Mouse (Mus musculus) layer of hippocampus, postnatal 10 days (tissue): Measurements from ENCODE around the gene Eppin. TPM values are rescaled to one million over a fixed set of nuclear protein-coding genes. Genes with fewer than 3 reads are reported as not detected.

Source experiments
- DNase-seq, 2 experiments: peaks; one replicate each; pipeline ENCODE4 v3.0.0; 2021; ENCODE audit warnings: low spot score in 2 of 2
- total RNA-seq, 2 experiments: library from RNA; stranded (reverse); gene quantifications; 2 replicates each; pipeline ENCODE4 v1.2.3; 2021

Eppin gene
- total RNA-seq, 2 experiments from 2014 or later, result not detected

DNA sequence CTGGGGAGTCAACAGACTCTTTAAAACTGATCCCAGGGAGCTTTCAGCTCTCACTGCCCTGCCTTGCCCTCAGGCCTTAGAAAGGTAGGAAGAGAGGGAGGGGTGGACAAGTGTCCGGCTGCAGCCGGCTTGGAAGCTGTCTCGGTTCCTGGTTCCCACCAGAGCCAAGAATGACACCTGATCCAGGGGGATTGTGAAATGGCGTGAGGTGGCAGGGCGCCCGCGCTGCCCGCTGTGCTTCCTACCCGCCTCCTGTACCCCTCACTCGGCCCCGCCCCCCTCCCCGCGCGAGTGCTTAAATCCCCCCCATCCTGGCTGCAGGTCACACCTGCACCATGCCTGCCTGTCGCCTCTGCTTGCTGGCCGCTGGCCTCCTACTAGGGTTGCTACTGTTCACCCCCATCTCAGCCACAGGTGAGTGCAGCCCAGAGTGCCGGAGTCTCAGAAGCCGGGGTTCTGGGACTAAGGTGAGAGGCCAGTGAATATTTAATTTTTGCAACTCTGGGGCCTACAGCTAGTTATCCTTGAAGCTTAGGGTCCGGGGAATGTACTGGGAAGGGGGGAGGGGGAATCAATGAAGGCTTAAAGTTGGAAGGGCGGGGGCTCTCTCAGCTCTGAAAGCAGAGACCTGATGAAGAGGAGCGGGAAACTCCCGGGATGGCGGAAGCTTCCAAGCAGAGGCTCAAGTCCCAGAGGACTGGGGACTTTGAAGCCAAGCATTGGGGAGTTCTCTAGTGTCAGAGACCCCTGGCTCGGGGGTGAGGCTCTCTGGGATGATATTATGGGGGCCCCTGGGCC lies 30.8 kb downstream of the Eppin start, which contains the start of gene Wfdc2:
TSS of gene Wfdc2 (plus strand) at position 23 of the 798 bp plus-strand sequence.
- DNase-seq, result no peak

DNA sequence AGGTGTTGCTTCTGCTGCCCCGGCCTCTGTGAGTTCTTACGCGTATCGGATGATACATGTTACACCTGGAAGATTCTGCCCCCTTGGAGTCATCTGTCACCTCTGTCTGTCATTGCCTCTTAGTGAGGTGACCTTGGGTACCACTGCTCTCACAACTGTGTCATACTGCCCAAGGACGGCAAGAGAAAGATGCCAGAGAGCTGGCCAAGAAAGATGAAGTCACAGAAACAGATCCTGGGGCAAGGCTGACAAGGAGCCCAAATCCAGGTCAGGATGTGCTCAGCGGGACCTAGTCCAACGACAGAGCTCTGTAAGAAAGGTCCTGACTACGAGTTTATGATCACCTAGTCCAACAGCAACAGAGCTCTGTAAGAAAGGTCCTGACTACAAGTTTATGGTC lies 33.3 kb downstream of the Eppin start:
- DNase-seq, result no peak

DNA sequence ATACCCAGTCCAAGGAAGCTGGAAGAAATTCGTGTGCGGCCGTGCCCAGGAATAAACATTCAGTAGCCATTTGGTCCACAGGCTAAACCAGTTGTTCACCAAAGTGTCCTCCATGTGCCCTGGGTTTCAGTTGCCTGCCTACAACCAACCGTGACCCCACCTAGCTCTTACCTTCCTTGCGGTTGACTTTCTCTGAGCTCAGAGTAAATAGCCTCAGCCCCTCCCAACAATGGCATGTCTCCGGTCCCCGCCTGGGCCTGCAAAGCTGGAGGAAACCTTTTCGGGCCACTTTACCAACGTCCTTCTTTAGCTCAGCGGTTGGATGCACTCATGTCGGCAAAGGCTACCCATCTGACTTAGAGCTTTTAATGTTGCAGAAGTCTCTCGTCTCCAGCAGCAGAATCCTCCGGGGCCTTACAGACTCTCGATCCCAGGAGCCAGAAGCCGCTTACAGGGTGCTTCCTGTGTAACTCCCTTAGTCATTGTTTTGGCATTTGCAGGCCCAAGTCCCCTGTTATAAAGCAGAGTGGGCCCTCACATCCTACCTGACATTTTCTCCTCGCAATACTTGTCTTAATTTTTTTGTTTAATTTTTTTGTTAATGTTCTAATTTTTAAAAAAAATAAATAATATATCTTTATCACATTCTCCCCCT lies 34.3 kb downstream of the Eppin start:
- DNase-seq, result no peak

DNA sequence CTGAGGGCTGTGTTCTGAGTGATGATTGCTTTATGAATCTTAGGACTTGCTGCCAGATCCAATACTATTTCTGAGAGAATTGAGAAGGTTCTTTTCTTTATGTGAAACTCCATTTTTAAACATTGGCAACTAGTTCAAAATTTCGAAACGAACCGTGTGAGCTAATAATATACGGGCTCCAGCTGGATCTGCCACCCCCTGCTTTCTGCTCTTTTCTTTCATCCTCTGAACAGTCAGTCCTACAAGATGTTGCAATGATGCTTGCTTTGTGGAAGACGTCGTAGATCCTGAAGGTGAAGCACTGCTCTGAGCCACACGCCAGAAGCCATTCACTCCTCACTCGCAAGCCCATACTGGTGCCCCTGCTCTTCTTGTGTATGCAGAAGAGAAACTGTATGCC lies 35.0 kb downstream of the Eppin start:
- no peak for DNase-seq

DNA sequence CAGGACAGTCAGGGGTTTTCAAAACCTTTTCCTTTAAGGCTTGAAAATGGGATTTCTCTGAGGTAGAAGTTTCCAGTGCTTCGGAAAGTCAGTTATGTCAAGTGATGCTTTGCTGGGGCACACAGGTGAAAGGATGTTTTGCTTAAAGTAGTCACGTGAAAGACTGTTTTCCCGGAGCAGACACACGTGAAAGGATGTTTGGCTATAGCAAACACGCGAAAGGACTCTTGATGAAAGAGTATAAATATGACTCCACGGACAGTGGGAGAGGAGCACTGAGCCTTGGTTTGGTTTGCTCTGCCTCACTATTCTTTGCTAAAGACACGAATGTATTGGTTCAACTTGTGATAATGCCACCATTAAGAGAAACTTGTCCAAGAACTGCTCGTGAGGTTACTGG lies 41.9 kb downstream of the Eppin start:
- DNase-seq, result no peak

DNA sequence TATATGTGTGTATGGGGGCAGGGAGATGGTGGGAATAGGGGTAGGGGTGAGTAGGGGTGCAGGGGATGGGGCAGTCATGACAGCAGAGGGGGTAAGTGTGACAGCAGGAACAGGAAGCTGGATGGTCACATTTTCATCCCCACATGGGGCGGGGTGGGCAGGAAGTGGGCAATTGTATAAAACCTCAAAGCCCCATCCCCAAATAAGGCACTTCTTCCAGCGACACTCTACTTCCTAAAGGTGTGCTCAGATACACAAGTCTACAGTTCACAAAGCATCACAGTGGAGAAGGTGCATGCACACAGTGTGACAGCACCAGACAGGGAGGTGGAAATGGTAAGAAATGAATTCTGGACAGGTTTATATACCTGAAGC lies 42.5 kb downstream of the Eppin start:
- DNase-seq, result no peak

DNA sequence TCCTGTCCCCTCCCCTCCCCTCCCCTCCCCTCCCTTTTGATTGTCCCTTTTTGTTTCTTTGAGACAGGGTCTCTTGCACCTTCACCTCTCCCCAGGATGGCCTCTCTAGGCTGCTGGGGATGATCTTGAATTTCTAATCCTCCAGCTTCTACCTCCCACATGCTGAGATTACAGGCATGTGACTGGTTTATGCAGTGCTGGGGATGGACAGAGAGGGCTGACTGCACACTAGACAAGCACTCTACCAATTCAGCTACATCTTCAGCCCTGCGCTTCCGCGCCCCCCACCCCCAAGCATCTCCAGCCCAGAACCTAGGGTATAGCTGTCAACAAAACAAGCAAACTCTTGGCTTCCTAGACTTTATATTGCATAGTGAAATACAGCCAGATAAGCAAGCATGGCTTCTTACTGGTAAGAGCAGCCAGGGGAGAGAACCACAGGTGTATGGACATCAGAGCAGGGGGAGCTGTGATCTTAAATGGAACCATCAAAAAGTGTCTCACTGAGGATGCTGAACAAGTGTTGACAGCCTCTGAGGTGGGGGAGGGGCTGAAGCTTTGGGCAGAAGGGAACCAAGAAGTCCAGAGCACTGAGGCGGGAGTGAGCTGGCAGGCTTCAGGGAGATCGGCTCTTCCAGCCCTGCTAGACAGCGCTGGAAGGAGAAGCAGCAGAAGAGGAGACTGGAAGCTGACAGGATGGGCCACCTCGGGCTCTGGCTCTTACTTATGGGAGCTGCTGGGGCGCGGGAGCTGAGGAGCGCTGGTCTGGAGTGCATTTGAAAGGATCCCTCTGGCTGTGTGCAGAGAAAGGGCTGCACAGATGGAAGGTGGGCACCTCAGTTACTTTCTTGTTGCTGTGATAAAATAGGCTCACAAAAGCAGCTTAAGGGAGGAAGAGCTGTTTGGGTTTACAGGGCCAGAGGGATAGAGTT lies 43.2 kb downstream of the Eppin start:
- peak in 1 of 2 experiments; percentile 14 for DNase-seq

DNA sequence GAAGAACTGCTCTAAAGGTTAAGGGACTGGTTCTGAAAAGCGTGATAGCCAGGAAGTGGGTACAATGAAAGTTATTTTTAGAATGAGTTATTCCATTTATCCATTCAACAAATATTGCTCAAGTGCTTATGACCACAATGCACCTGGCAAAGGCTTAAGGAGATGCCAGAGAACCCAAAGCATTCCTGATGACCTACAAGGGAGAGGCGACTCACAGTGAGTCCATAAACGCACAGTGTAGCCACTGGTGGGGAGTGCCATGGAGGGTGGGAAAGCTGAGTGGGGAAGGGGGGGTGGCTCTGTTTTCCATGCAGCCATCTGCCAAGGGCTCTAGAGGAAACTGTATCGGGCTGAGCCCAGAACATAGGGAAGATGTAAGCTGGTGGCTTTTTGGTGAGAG lies 44.1 kb downstream of the Eppin start:
- DNase-seq, result no peak

DNA sequence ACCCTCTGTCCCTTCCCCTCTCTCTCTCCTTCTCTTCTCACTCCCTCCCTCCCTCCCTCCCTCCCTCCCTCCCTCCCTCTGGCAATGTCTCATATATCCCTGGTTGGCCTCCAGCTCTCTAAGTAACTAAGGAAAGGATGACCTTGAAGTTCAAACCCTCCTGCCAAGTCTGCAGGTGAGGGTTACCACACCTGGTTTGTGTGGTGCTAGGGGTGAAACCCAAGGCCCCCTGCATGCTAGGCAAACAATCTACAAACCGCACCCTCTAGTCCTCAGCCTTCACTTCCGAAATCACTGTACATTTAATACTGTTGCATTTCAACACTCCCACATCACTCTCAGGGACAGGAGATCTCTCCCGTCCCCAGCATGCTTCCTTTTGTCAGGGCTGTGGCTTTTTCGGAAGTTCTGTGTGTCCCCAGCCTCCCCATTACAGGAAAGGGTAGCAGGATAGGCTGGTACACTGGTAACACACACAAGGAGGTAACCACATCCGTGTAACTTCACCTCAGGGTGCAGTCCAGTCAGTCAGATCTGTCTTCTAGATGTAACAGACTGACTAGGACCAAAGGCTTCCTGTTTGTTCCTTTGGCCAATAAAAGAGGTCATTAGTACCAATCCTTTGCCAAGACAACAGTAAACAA lies 48.8 kb downstream of the Eppin start:
- no peak for DNase-seq

DNA sequence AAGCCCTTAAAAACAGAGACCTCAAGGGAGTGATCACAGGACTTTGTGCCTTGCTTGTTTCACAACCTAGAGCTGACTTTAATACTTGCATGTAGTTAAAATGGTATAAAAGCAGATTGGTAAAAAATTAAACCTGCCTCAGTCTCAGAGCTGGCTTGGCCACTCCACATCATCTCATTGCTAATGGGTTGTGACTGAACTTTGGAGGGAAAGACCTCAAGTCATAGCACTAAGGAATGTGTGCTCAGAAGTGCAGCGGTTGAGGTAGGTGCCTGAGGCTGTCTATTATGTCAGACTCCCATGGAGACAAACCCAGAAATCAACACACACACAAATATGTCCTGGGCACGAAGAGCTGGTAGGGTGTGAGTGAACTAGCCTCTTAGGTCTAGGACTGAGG lies 49.6 kb downstream of the Eppin start:
- no peak for DNase-seq

DNA sequence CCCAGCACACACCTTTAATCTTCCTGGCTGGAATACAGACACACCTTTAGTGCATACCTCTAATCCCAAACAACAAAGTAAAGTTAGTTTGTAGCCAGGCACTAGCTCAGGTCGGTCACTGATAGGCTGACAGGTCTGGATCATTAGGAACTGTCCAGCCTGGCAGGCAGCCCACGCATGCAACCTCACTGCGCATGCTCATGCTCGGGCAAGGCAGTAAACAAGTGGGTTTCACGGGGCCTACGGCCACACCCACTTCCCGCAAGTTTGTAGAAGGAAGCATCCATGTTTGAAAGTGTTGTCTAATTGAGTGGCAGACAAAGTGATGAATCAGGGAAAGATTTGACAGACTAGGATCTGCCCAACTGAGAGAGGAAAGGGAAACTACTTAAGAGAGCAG lies 50.8 kb downstream of the Eppin start:
- DNase-seq, result no peak

DNA sequence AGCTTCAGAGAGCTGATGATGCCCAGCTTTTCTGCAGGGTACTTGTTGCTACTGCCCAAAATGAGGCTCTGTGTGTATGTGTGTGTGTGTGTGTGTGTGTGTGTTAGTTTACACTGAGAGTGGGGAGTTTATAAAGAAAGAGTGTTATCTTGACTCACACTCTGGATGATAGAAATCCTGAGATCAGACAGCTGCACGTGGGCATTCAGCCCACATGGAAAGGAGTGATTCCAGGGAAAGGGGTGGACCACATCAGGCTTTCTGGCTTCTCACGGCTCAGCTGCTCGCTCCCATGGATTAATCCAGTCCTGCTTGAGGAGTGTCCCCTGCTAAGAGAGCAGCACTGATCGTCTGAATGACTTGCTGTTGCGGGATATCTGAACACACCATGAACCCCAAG lies 51.3 kb downstream of the Eppin start:
- no peak for DNase-seq

DNA sequence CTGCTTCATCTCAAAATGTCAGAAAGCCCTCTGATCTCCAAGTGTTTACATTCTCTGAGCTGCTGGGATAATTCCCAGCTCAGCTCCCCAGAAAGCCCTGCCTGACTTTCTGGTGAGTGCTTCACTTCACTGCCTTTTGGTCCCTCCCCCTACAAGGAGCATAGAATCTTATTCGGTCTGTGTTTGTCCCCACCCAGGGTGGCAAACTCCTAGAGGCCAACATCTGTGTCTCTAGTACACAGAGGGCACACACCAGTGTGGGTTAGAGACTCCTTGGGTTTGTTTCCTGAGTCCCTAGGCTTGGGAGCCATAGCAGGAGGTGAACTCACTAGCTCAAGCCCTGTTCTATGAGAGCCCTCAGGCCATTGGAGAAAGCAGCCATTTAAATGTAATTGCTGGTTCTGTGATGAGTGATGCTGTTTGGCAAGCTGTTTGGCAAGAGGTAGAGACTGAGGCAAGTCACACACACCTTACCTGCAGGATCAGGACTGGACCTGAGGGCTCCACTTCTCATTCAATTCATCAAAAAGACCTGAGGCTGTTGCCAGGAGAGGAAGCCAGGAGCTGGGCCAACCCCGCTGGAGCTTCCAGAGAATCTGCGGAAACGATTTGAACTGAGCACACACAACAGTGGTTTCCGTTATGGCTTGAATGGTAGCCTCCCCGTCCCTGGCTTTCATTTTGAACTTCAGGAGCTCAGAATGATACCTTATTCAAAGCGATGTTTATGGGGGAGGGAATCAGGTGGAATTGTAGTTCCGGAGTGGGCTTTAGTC lies 52.6 kb downstream of the Eppin start:
- DNase-seq, result no peak

Other genes starting within 250 kb of the Eppin start
- gene Slpi, start 204.5 kb downstream of the Eppin start, total RNA-seq, result 1 to 10 TPM; 1.0 to 1.4 TPM
- under 1 TPM; 0.38 to 0.48 TPM for gene Rbpjl, start 190.5 kb downstream of the Eppin start, total RNA-seq
- 10 to 100 TPM; 20.4 to 25.9 TPM for gene Matn4, start 188.4 kb downstream of the Eppin start, total RNA-seq
- gene Sdc4, start 149.7 kb downstream of the Eppin start, total RNA-seq, result 10 to 100 TPM; 74.2 to 83.4 TPM
- 10 to 100 TPM; 43.9 to 45.8 TPM for gene Sys1, start 136.6 kb downstream of the Eppin start, total RNA-seq
- gene Gm20458, start 132.6 kb downstream of the Eppin start, total RNA-seq, result 10 to 100 TPM in 1 of 2 experiments, 1 to 10 TPM in 1; 4.1 to 17.9 TPM
- gene Trp53tg5, start 119.9 kb downstream of the Eppin start, total RNA-seq, result not detected
- gene Dbndd2, start 107.5 kb downstream of the Eppin start, total RNA-seq, result 10 to 100 TPM; 58.9 to 61.0 TPM
- 100 to 1,000 TPM; 106 to 109 TPM for gene Pigt, start 96.1 kb downstream of the Eppin start, total RNA-seq
- gene Wfdc2, start 31.2 kb downstream of the Eppin start, total RNA-seq, result under 1 TPM in 1 of 2 experiments, not detected in 1; 0.73 TPM
- gene Spint3, start 20.1 kb downstream of the Eppin start, total RNA-seq, result not detected
- gene Wfdc6a, start 8.1 kb downstream of the Eppin start, total RNA-seq, result 1 to 10 TPM in 1 of 2 experiments, under 1 TPM in 1; 0.78 to 2.2 TPM
- gene Wfdc6b, start 19.9 kb upstream of the Eppin start, total RNA-seq, result not detected
- gene Wfdc8, start 20.0 kb upstream of the Eppin start, total RNA-seq, result not detected
- not detected for gene Wfdc16, start 45.2 kb upstream of the Eppin start, total RNA-seq
- not detected for gene Wfdc10, start 62.5 kb upstream of the Eppin start, total RNA-seq
- not detected for gene Wfdc9, start 63.0 kb upstream of the Eppin start, total RNA-seq
- not detected for gene Wfdc11, start 80.5 kb upstream of the Eppin start, total RNA-seq
- gene Wfdc13, start 91.5 kb upstream of the Eppin start, total RNA-seq, result not detected
- gene Spint4, start 104.9 kb upstream of the Eppin start, total RNA-seq, result not detected
- not detected for gene Spint5, start 121.7 kb upstream of the Eppin start, total RNA-seq
- gene Wfdc3, start 152.3 kb upstream of the Eppin start, total RNA-seq, result 1 to 10 TPM in 1 of 2 experiments, under 1 TPM in 1; 0.87 to 1.4 TPM
- gene Dnttip1, start 152.4 kb upstream of the Eppin start, total RNA-seq, result 10 to 100 TPM; 41.9 to 46.0 TPM
- 1 to 10 TPM; 6.9 to 8.3 TPM for gene Ube2c, start 176.3 kb upstream of the Eppin start, total RNA-seq
- gene Tnnc2, start 186.4 kb upstream of the Eppin start, total RNA-seq, result not detected
- 10 to 100 TPM; 41.3 to 43.6 TPM for gene Snx21, start 192.2 kb upstream of the Eppin start, total RNA-seq
- gene Acot8, start 211.3 kb upstream of the Eppin start, total RNA-seq, result 10 to 100 TPM; 24.1 to 28.6 TPM
- 1 to 10 TPM; 8.9 to 9.4 TPM for gene Zswim3, start 211.5 kb upstream of the Eppin start, total RNA-seq
- 10 to 100 TPM; 18.5 to 18.7 TPM for gene Zswim1, start 229.1 kb upstream of the Eppin start, total RNA-seq
- 1 to 10 TPM in 1 of 2 experiments, not detected in 1; 1.6 TPM for gene Spata25, start 234.9 kb upstream of the Eppin start, total RNA-seq
- 10 to 100 TPM; 70.8 to 76.9 TPM for gene Ctsa, start 239.3 kb upstream of the Eppin start, total RNA-seq
- gene Neurl2, start 239.9 kb upstream of the Eppin start, total RNA-seq, result 1 to 10 TPM; 3.5 to 4.7 TPM